Mouse (Mus musculus) lung, postnatal 14 days (tissue): Measurements from ENCODE around the gene Mrpl42.

Experiments
- DNase-seq: peaks from one replicate; pipeline ENCODE4 v3.0.0; 2021

Gene Mrpl42

DNA sequence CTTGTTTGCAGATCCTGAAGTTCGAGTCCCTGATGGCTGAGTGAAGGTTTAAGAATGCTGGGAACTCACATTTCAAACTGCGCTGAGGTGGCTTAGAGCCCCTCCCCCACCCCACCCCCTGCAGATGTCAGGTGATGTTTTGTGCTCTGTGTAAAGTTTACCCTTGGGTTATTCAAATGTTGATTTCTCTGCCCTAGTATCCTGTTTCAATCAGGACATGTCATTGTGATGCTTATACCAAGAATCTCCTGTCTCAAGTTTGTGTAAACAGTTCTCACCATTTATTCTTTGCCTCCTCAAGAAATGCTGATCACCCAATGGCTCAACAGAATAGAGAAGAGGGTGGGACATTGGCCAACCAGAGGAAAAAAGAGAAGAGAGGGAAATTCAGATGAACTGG is 45.6 kb downstream of the Mrpl42 start:
- DNase-seq, result no peak

DNA sequence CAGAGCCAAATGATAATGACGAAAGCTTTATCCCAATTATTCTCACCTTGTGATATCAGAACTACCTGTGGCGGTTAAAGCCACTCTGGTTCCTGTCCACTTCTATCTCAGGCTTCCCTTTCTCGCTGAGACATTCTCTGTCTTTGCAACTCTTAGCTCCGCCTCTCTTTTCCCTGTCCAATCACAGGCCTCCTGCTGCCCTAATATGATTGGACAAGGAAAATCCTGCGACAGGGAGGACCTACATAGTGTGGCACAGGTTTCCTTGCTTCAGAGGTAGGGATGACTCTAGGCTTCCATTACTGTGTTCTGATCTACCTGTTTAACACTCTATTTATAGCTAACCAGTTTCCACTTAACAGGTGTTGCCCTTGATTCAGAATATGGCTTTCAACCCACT is 48.5 kb downstream of the Mrpl42 start:
- DNase-seq, result no peak

DNA sequence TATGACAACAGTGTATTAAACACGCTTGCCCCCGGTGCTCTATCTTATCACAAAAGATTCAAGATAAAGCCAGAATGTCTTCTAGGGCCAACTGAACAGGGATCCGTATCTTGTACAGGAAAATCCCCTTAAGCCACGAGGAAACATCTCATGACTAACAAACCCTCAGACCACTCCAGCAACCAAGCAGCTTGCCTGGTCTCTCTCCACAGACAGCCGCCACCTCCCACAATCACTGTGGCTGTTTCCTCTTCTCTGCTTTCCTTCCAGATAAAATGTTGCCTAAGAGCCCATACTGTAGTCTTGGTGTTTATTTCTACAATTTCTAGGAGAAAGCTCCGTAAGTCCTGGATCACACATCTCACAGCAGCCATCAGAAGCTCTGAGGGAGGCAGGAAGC is 52.7 kb downstream of the Mrpl42 start:
- DNase-seq, result no peak

- no peak for DNase-seq
Observed at GRCm38 (mm10) chr10:95447954-95448353, 53.8 kb downstream of the Mrpl42 start.

- DNase-seq, result peak; percentile 61
Observed at GRCm38 (mm10) chr10:95445104-95446056, 56.4 kb downstream of the Mrpl42 start.

DNA sequence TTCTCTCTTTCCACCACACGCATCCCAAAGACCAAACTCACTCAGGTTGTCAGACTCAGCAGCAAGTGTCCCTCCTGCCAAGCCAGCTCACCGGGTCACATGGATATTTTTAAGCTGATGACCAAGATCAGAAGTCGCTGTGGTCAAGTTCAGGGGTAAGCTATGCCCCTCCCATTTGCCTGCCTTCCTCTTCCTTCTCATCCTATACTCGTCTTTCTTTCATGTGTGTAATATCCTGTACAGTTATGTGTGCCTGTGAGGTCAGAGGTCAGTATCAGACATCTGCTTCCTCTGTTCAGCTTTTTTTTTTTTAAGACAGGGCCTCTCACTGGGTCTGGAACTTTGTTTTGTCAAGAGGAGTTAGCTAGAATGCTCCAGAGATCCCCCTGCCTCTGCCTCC is 59.4 kb downstream of the Mrpl42 start:
- DNase-seq, result no peak

- no peak for DNase-seq
Observed at GRCm38 (mm10) chr10:95440566-95440965, 61.2 kb downstream of the Mrpl42 start.

- no peak for DNase-seq
Observed at GRCm38 (mm10) chr10:95439718-95440339, 61.9 kb downstream of the Mrpl42 start.

- no peak for DNase-seq
Observed at GRCm38 (mm10) chr10:95438941-95439340, 62.8 kb downstream of the Mrpl42 start.
